Mouse (Mus musculus) midbrain, embryonic 14.5 days (tissue): ENCODE results near the gene Myof. TPM values are rescaled to one million over a fixed set of nuclear protein-coding genes. Genes with fewer than 3 reads are reported as not detected.

Source experiments
- ATAC-seq: fragments of 200-750 bp; cut with Nextera tagmentation; 2 replicates; pipeline ENCODE4 v1.8.0; 2017; ENCODE audit warnings: moderate number of reproducible peaks, moderate library complexity; ENCODE audit not compliant: low FRiP score, low TSS enrichment
- DNase-seq: peaks from one replicate; pipeline ENCODE4 v3.0.0-alpha.2; 2015
- H3K27ac ChIP-seq: fragments of 300-500 bp; sonication (generic); replicated peaks from 2 replicates; pipeline ENCODE4 v1.5.1; 2014; ENCODE audit warnings: mild to moderate bottlenecking, low read depth, low read length, moderate library complexity
- H3K27me3 ChIP-seq: fragments of 300-500 bp; sonication (generic); 2 replicates; pipeline ENCODE4 v1.6.1; 2014; ENCODE audit warnings: low read length, control low read depth, mixed read lengths; ENCODE audit not compliant: control insufficient read depth, insufficient read depth
- H3K36me3 ChIP-seq: fragments of 300-500 bp; sonication (generic); 2 replicates; pipeline ENCODE4 v1.6.1; 2014; ENCODE audit warnings: low read length, control low read depth; ENCODE audit not compliant: control insufficient read depth, insufficient read depth
- H3K4me1 ChIP-seq: fragments of 300-500 bp; sonication (generic); 2 replicates; pipeline ENCODE4 v1.6.1; 2014; ENCODE audit warnings: mild to moderate bottlenecking, antibody characterized with exemption, low read length, control low read depth; ENCODE audit not compliant: control insufficient read depth, insufficient read depth
- H3K4me2 ChIP-seq: fragments of 300-500 bp; sonication (generic); 2 replicates; pipeline ENCODE4 v1.6.1; 2014; ENCODE audit warnings: mild to moderate bottlenecking, low read length, moderate library complexity
- H3K4me3 ChIP-seq: fragments of 300-500 bp; sonication (generic); replicated peaks from 2 replicates; pipeline ENCODE4 v1.5.1; 2014; ENCODE audit warnings: low read depth, low read length
- H3K9ac ChIP-seq: fragments of 300-500 bp; sonication (generic); replicated peaks from 2 replicates; pipeline ENCODE4 v1.6.1; 2014; ENCODE audit warnings: mild to moderate bottlenecking, low read length, moderate library complexity
- H3K9me3 ChIP-seq: fragments of 300-500 bp; sonication (generic); 2 replicates; pipeline ENCODE4 v1.6.1; 2016; ENCODE audit warnings: low read length, control low read depth, mixed read lengths; ENCODE audit not compliant: control insufficient read depth
- WGBS: fragments of 180-500 bp; shearing (Covaris S2); extraction: QIAGEN DNeasy Blood & Tissue Kit; methylation state at CpG from one replicate; pipeline ENCODE4 v1.1.7; 2014; 5-methylcytosine and 5-hydroxymethylcytosine counted together
- polyA plus RNA-seq: library from polyadenylated mRNA; unstranded; fragments of >200 nt; fragmentation: Nextera tagmentation; extraction: Ambion mirVana; gene quantifications from 2 replicates; pipeline ENCODE4 v1.2.1, GENCODE M21; 2014

Gene Myof
- polyA plus RNA-seq, 1 experiment from 2014 or later = 1.1 TPM

- H3K4me1 ChIP-seq = no peaks in the 10 kb centered on the region
- no peak overlapping the region for H3K9ac ChIP-seq
- WGBS = 59% methylated on average over 8 of the region's 9 CpGs
- H3K27ac ChIP-seq = no peak overlapping the region
- H3K4me3 ChIP-seq = no peak overlapping the region
- ATAC-seq (no peak), DNase-seq (no peak)
- H3K9me3 ChIP-seq = no peaks in the 10 kb centered on the region
- H3K36me3 ChIP-seq = no peaks in the 10 kb centered on the region
- H3K27me3 ChIP-seq = no peaks in the 10 kb centered on the region
- H3K4me2 ChIP-seq = no peak overlapping the region
Observed at GRCm38 (mm10) chr19:38025254-38026041, 17.9 kb downstream of the Myof start.

GRCm38 (mm10) chr19:38023603-38024002 lies 19.8 kb downstream of the Myof start:
- no peak overlapping the region for H3K9ac ChIP-seq

GRCm38 (mm10) chr19:38022710-38023109 lies 20.7 kb downstream of the Myof start:
- H3K4me1 ChIP-seq = no peaks in the 10 kb centered on the region
- no peak for ATAC-seq
- 85% methylated on average over 4 of the region's 4 CpGs for WGBS
- H3K9me3 ChIP-seq = no peaks in the 10 kb centered on the region
- no peak overlapping the region for H3K9ac ChIP-seq
- no peak overlapping the region for H3K4me3 ChIP-seq
- H3K4me2 ChIP-seq = no peak overlapping the region
- no peaks in the 10 kb centered on the region for H3K27me3 ChIP-seq
- no peak overlapping the region for H3K27ac ChIP-seq
- no peaks in the 10 kb centered on the region for H3K36me3 ChIP-seq
- DNase-seq = no peak

More at GRCm38 (mm10) chr19:38023603-38024002, 19.8 kb downstream of the Myof start:
- no peak for DNase-seq
- Histone ChIP-seq H3K27me3 (no peaks in the 10 kb centered on the region), H3K4me3 (no peak overlapping the region), H3K4me1 (no peaks in the 10 kb centered on the region), H3K27ac (no peak overlapping the region), H3K36me3 (no peaks in the 10 kb centered on the region), H3K4me2 (no peak overlapping the region), H3K9me3 (no peaks in the 10 kb centered on the region)
- 7% methylated on average over 4 of the region's 4 CpGs for WGBS
- ATAC-seq = no peak

- 71% methylated on average over 1 of the region's 1 CpGs for WGBS
- no peaks in the 10 kb centered on the region for H3K9me3 ChIP-seq
- H3K4me3 ChIP-seq = no peak overlapping the region
- H3K9ac ChIP-seq = no peak overlapping the region
- DNase-seq (no peak), ATAC-seq (no peak)
- no peaks in the 10 kb centered on the region for H3K27me3 ChIP-seq
- peaks cover 6% of the 10 kb centered on the region; the same call in 1 of the 2 replicates for H3K4me1 ChIP-seq
- no peak overlapping the region for H3K27ac ChIP-seq
- H3K36me3 ChIP-seq = no peaks in the 10 kb centered on the region
- no peak overlapping the region for H3K4me2 ChIP-seq
Observed at GRCm38 (mm10) chr19:38015873-38016254, 27.5 kb downstream of the Myof start.

GRCm38 (mm10) chr19:38015180-38015872 lies 28.1 kb downstream of the Myof start:
- H3K36me3 ChIP-seq = no peaks in the 10 kb centered on the region
- no peak overlapping the region for H3K9ac ChIP-seq
- 3% methylated on average over 1 of the region's 1 CpGs for whole genome bisulfite sequencing
- peaks cover 6% of the 10 kb centered on the region; the same call in 1 of the 2 replicates for H3K4me1 ChIP-seq
- no peaks in the 10 kb centered on the region for H3K9me3 ChIP-seq
- no peak overlapping the region for H3K4me2 ChIP-seq
- no peak overlapping the region for H3K4me3 ChIP-seq
- 0 out of 2 replicates have a peak overlapping the region, but pooled peaks have one; percentile 41 for H3K27ac ChIP-seq
- peak; percentile 63 for DNase-seq
- no peaks in the 10 kb centered on the region for H3K27me3 ChIP-seq
- no peak for ATAC-seq

GRCm38 (mm10) chr19:38014443-38014842 lies 28.9 kb downstream of the Myof start:
- Histone ChIP-seq H3K4me1 (peaks cover 6% of the 10 kb centered on the region; the same call in 1 of the 2 replicates), H3K36me3 (no peaks in the 10 kb centered on the region), H3K9ac (no peak overlapping the region), H3K4me3 (no peak overlapping the region), H3K27ac (no peak overlapping the region), H3K27me3 (no peaks in the 10 kb centered on the region), H3K4me2 (no peak overlapping the region), H3K9me3 (no peaks in the 10 kb centered on the region)
- 90% methylated on average over 5 of the region's 5 CpGs for WGBS
- DNase-seq (no peak), ATAC-seq (no peak)

- ATAC-seq = no peak
Observed at GRCm38 (mm10) chr19:38011379-38011778, 32.0 kb downstream of the Myof start.

GRCm38 (mm10) chr19:38004809-38005380 lies 38.5 kb downstream of the Myof start:
- Histone ChIP-seq H3K27ac (no peak overlapping the region), H3K4me2 (no peak overlapping the region), H3K9me3 (no peaks in the 10 kb centered on the region), H3K9ac (no peak overlapping the region), H3K27me3 (no peaks in the 10 kb centered on the region), H3K4me1 (no peaks in the 10 kb centered on the region), H3K36me3 (no peaks in the 10 kb centered on the region), H3K4me3 (no peak overlapping the region)
- 79% methylated on average over 8 of the region's 8 CpGs for WGBS
- ATAC-seq (no peak), DNase-seq (no peak)

More at GRCm38 (mm10) chr19:38011379-38011778, 32.0 kb downstream of the Myof start:
- no peaks in the 10 kb centered on the region for H3K9me3 ChIP-seq
- H3K4me3 ChIP-seq = no peak overlapping the region
- DNase-seq = no peak
- H3K4me2 ChIP-seq = no peak overlapping the region
- no peaks in the 10 kb centered on the region for H3K36me3 ChIP-seq
- H3K4me1 ChIP-seq = peaks cover 6% of the 10 kb centered on the region; the same call in 1 of the 2 replicates
- WGBS = 92% methylated on average over 1 of the region's 1 CpGs
- H3K27ac ChIP-seq = no peak overlapping the region
- no peak overlapping the region for H3K9ac ChIP-seq
- H3K27me3 ChIP-seq = no peaks in the 10 kb centered on the region
